Mouse (Mus musculus) testis, adult 2 months (tissue): Measurements from ENCODE around the gene Sowaha.

Experiments
- CTCF ChIP-seq: fragments of 200-500 bp; IDR thresholded peaks from 2 replicates; pipeline ENCODE4 v1.5.1; 2012; ENCODE audit warnings: low read depth, mild to moderate bottlenecking, inconsistent platforms, low read length, moderate library complexity; ENCODE audit not compliant: control insufficient read depth, insufficient read depth, insufficient replicate concordance
- POLR2A ChIP-seq: fragments of 200-500 bp; IDR thresholded peaks from 2 replicates; pipeline ENCODE4 v1.6.1; 2012; ENCODE audit warnings: low read depth, mild to moderate bottlenecking, inconsistent platforms, low read length, moderate library complexity; ENCODE audit not compliant: control insufficient read depth

- no peak for TF ChIP-seq CTCF
- TF ChIP-seq POLR2A, result no peak; the same call in 1 of the 2 replicates
Observed at GRCm38 (mm10) chr11:53430300-53430669, 49.8 kb downstream of the Sowaha start.
